Mouse (Mus musculus) layer of hippocampus, postnatal 10 days (tissue): ENCODE results near the gene Ggn. TPM values are rescaled to one million over a fixed set of nuclear protein-coding genes. Genes with fewer than 3 reads are reported as not detected.
A peak's percentile ranks its signal among the peaks of the same experiment; 100 is the strongest.
"Not testable (repeated sequence)": the region's sequence is repeated elsewhere in the genome, so short reads cannot be mapped to it uniquely, and the experiment has no call there.

Experiments used
- DNase-seq, 2 experiments: peaks; one replicate each; pipeline ENCODE4 v3.0.0; 2021; ENCODE audit warnings: low spot score in 2 of 2
- long read RNA-seq: library from polyadenylated mRNA; stranded (forward); transcript quantifications from one replicate; pipeline ENCODE4 v2.0.0, GENCODE M21; 2023
- total RNA-seq, 2 experiments: library from RNA; stranded (reverse); gene quantifications; 2 replicates each; pipeline ENCODE4 v1.2.3; 2021

Gene Ggn
- 1 to 10 TPM; 1.0 to 1.2 TPM for total RNA-seq
- long read RNA-seq, result 0 reads

- DNase-seq, result peak; percentile 57 to 61
Observed at GRCm38 (mm10) chr7:29170066-29170754, at the start of gene Ggn, which contains the start of gene Spred3. Ggn (plus strand) TSS chr7:29170210. Spred3 (minus strand) TSS chr7:29170411.

GRCm38 (mm10) chr7:29122821-29123220, 47.2 kb upstream of the Ggn start:
- DNase-seq, result no peak

- DNase-seq, result no peak
Observed at GRCm38 (mm10) chr7:29123531-29124358, 46.3 kb upstream of the Ggn start.

- peak in 1 of 2 experiments; percentile 18 for DNase-seq
Observed at GRCm38 (mm10) chr7:29124970-29125369, 45.0 kb upstream of the Ggn start, which contains the start of gene Ryr1. Ryr1 (minus strand) TSS chr7:29125179.

- DNase-seq, result peak; percentile 40 to 50
Observed at GRCm38 (mm10) chr7:29126173-29126915, 43.7 kb upstream of the Ggn start.

GRCm38 (mm10) chr7:29128725-29129124, 41.3 kb upstream of the Ggn start:
- no peak for DNase-seq

- DNase-seq, result no peak
Observed at GRCm38 (mm10) chr7:29134230-29134629, 35.8 kb upstream of the Ggn start.

GRCm38 (mm10) chr7:29134693-29135386, 35.2 kb upstream of the Ggn start, which contains the start of gene Rasgrp4:
Rasgrp4 (plus strand) TSS chr7:29134851.
- peak in 1 of 2 experiments; percentile 36 for DNase-seq

- DNase-seq, result no peak
Observed at GRCm38 (mm10) chr7:29137429-29137828, 32.6 kb upstream of the Ggn start.

GRCm38 (mm10) chr7:29139237-29139636, 30.8 kb upstream of the Ggn start:
- DNase-seq, result not testable (repeated sequence)

- DNase-seq, result no peak
Observed at GRCm38 (mm10) chr7:29141416-29141815, 28.6 kb upstream of the Ggn start.

- no peak for DNase-seq
Observed at GRCm38 (mm10) chr7:29144006-29144405, 26.0 kb upstream of the Ggn start.

- no peak for DNase-seq
Observed at GRCm38 (mm10) chr7:29146625-29147367, 23.2 kb upstream of the Ggn start.

- DNase-seq, result no peak
Observed at GRCm38 (mm10) chr7:29148771-29149170, 21.2 kb upstream of the Ggn start.

- no peak for DNase-seq
Observed at GRCm38 (mm10) chr7:29151486-29151885, 18.5 kb upstream of the Ggn start.

GRCm38 (mm10) chr7:29154018-29154720, 15.8 kb upstream of the Ggn start:
- DNase-seq, result no peak

GRCm38 (mm10) chr7:29155196-29155837, 14.7 kb upstream of the Ggn start:
- peak; percentile 87 to 93 for DNase-seq

GRCm38 (mm10) chr7:29155838-29156782, 13.9 kb upstream of the Ggn start, which contains the start of gene Fam98c:
Fam98c (minus strand) TSS chr7:29156234.
- peak; percentile 77 to 87 for DNase-seq
